Mouse (Mus musculus) left cerebral cortex, postnatal 14 days (tissue): ENCODE measurements around the gene 4930469K13Rik. TPM values are rescaled to one million over a fixed set of nuclear protein-coding genes. Genes with fewer than 3 reads are reported as not detected.

Experiments
- DNase-seq, 2 experiments: peaks; one replicate each; pipeline ENCODE4 v3.0.0; 2021 to 2022; ENCODE audit warnings: low spot score in 2 of 2, mixed read lengths in 1 of 2
- intact Hi-C: fragments of 180-260 bp; cut with DNase I; formaldehyde crosslinking; loops from one replicate; pipeline ENCODE4 v1.15.1; 2025
- total RNA-seq, 2 experiments: library from RNA; stranded (reverse); gene quantifications; 2 replicates each; pipeline ENCODE4 v1.2.3; 2021

The 4930469K13Rik gene
- total RNA-seq, 2 experiments from 2014 or later = not detected

- intact Hi-C loops = no loop called here
These were observed 141.7 kb downstream of the 4930469K13Rik start for GRCm38 (mm10) chr11:33956623-33957022.

DNA sequence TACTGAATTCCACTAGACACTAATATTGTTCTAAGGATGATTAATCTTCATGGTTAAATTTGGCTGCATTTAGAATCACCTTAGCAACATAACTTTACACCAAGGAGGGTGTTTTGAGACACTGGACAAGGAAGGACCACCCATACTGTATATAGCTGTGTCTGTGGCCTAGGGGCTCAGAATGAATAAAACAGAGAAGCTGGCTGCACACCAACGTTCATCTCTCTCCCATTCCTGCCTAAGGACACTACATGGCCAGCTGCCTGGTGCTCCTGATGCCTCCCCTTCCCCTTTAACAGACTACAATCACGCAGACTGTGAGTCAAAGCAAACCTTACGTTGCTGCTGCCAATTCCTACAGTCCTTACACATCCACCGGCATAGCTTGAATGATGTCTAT is 142.4 kb downstream of the 4930469K13Rik start:
- DNase-seq = no peak
- intact Hi-C loops = no loop called here

More at GRCm38 (mm10) chr11:33956623-33957022, 141.7 kb downstream of the 4930469K13Rik start:
- no peak for DNase-seq

DNA sequence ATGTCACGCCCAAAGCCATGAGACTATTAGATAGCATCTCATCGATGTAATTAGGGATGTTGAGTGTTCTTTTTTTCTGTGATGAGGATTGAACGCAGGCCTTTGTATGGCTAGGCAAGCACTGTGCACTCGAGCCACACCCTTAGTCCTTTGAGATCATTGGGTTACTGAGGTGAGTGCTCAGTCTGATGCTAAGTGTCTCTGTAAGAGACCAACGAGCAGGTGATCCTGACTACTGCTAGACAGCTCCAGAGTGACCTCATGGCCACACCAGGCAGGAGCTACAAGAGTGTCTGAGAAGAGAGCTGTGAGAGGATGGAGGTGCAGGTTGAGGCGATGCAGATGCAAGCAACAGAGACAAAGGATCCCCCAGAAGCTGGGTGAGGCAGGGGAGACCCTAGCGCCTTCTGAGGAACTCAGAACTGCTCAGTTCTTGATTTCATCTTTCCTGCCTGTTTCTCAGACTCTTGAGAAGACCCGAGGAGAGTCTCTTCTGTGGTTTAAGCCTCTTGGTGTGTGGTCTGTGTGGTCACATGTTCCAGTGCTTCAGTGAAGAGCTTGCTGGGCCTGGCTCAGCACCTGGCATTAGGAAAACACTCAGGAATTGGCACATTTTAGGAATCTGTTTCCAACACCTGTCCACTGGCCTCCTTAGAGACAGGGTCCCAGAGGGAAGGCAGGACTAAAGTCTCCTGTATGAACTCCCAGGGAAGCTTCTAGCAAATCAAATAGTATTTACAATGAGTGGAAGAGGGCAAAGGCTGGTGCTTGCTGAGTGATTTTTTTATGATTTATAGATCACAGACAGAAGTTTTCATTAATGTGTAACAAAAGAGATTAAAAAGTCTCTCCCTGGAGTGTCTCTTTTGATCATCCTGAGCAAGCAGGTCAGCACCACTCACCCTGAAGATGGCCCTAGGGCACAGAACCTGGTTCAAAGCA is 146.4 kb downstream of the 4930469K13Rik start:
- no peak for DNase-seq
- intact Hi-C loops = no loop called here

GRCm38 (mm10) chr11:33951155-33951554 is 147.2 kb downstream of the 4930469K13Rik start:
- DNase-seq = no peak
- intact Hi-C loops = no loop called here

DNA sequence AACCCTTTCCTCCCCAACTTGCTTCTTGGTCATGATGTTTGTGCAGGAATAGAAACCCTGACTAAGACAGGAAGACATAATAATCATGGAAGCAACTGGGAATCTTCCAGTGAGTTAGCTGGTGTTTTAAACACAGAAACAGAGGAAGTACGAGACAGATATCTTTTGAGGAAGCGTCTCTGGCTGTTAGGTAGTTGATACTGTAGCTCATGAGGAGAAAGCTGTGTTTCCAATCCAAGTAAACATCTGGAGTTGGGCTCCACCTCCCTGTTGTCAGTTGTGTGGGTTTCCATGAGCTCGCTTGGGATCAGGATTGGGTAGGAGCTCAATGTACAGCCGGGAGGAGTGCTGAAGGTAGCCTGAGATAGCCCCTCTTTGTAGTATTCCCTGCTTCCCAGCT is 151.9 kb downstream of the 4930469K13Rik start:
- DNase-seq = no peak
- intact Hi-C loops = no loop called here

GRCm38 (mm10) chr11:33944786-33945328 is 153.5 kb downstream of the 4930469K13Rik start:
- intact Hi-C loops = no loop called here
- no peak for DNase-seq

DNA sequence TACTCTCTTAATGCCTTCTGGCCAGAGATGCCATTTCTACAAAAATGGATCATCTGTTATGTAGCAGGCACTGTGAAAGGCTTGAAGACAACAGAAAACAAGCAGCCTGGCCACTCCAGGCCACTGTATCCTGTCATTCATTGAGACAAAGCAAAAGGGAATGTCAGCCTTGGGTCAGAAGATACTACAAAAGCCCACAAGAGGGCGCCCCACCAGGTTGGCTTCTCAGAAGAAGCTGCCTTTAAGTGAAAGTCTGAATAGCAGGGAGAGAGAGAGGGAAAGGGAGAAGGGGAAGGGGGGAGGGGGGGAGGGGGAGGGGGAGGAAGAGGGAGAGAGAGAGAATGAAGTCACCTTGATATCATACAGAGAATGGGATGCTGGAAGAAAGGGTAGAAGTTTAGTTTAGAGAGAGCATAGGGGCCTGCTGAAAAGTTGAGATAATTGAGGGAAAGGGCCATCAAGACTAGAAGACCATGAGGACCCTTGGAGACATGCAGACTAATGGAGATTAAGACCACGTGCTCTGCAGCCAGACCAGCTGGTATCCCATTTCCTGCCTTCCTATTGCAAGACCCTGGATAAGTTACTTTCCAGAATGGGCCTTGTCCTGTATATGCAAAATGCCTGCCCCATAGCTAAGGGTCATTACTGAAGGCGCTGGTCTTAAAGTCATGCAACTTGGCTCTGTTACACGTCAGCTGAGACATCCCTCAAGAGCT is 154.1 kb downstream of the 4930469K13Rik start:
- intact Hi-C loops = no loop called here
- no peak for DNase-seq

GRCm38 (mm10) chr11:33943565-33943964 is 154.8 kb downstream of the 4930469K13Rik start:
- intact Hi-C loops = no loop called here
- DNase-seq = no peak

GRCm38 (mm10) chr11:33939456-33940113 is 158.8 kb downstream of the 4930469K13Rik start:
- intact Hi-C loops = no loop called here
- DNase-seq = no peak

GRCm38 (mm10) chr11:33938561-33939274 is 159.6 kb downstream of the 4930469K13Rik start:
- intact Hi-C loops = no loop called here

DNA sequence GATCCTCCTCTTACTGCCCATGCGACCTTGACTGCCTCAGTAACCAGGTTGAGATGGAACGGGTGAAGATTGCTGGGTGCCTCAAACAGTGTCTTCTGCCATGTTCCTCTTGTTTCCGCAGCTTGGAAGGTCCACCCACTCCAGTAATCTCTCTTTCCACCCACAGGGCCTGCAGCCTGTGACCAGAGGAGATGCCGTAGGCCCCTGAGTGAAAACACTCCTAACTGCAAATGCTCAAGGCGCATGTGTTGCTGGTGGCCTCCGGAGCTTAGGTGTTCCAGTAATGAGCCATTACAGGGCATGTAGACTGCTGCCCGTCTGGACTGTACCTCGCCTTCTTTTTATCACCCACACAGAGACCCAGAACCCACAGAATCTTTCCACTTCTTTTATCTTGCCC is 160.7 kb downstream of the 4930469K13Rik start:
- intact Hi-C loops = no loop called here
- no peak for DNase-seq

More at GRCm38 (mm10) chr11:33938561-33939274, 159.6 kb downstream of the 4930469K13Rik start:
- no peak for DNase-seq

DNA sequence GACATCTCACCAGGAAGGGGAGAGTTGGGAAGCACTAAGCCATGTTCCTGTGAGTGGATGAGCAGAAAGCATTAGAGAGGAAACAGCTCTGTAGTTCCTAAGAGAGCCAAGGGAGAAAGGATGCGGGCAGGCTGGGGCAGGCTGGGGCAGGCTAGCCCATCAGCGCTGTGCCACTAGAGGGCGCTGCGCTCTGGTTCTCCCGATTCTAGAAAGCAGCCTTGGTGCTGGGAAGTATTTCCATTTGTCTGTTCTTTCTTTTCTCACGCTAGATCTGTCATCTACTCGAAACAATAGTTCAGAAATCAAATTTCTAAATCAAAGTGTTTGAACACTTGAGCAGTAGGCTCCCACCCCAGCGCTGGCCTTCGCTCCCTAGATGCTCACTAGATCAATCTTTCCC is 164.1 kb downstream of the 4930469K13Rik start:
- DNase-seq = no peak
- intact Hi-C loops = no loop called here

GRCm38 (mm10) chr11:33932386-33933111 is 165.8 kb downstream of the 4930469K13Rik start:
- DNase-seq = peak in 1 of 2 experiments; percentile 52
- intact Hi-C loops = no loop called here

DNA sequence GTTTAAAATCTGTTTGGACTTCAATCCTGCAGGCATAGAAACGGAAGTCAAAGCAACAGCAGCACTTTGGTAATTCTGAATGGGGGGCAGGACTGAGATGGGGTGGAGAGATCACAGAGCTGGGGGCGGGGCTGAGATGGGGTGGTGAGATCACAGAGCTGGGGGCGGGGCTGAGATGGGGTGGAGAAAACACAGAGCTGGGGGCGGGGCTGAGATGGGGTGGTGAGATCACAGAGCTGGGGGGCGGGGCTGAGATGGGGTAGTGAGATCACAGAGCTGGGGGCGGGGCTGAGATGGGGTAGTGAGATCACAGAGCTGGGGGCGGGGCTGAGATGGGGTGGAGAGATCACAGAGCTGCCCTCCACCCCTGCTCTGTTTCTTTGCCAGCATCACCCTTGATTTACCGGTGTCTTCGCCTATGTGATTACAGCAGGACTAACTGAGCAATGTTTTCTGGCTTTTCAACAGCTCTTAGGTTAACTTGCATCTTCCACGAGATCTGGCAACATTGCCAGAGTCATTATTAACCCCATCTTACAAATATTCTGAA is 166.4 kb downstream of the 4930469K13Rik start:
- intact Hi-C loops = no loop called here
- DNase-seq = no peak

GRCm38 (mm10) chr11:33929412-33929811 is 168.9 kb downstream of the 4930469K13Rik start:
- intact Hi-C loops = loop anchor here (5.0 to 10.0 kb wide), 2 partner anchors 78 to 285 kb away; no protein-coding TSS in a partner anchor
- peak in 1 of 2 experiments; percentile 21 for DNase-seq

DNA sequence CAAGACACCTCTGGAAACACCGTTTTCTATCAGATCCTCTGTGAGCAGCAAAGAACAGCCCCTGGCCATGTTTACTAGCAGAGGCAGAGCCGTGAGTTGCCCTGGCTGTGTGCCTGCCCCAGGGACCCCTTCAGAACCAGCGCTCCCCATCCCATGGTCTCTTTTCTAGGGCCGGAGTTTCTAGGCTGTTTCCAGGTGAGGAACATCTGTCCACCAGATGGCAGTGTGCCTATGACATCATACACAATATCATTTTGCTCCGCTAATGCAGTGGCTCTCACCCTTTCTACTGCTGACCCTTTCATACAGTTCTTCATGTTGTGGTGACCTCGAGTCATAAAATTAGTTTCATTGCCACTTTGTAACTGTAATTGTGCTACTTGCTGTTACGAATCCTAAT is 169.7 kb downstream of the 4930469K13Rik start:
- intact Hi-C loops = loop anchor here (5.0 to 10.0 kb wide), 2 partner anchors 79 to 286 kb away; no protein-coding TSS in a partner anchor
- peak in 1 of 2 experiments; percentile 63 for DNase-seq

DNA sequence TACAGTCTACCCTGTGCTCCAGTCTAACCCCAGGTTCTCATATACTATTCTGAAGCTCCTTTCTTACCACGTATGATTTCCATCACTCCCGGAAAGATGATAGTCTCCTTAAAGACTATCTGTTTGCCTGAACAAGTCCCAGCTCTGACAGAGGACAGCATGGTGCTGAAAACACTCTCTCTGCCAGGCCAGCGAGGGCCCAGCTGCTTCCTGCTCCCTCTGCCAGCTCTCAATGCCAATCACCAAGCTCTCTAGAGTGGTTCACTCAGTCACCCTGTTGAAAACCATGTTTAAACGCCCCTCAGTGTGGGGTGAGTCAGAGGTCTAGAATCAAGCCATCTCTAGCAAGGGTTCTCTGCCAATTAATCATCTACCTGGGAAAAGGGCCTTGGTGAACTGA is 170.5 kb downstream of the 4930469K13Rik start:
- intact Hi-C loops = loop anchor here (5.0 to 10.0 kb wide), 2 partner anchors 79 to 287 kb away; no protein-coding TSS in a partner anchor
- no peak for DNase-seq

DNA sequence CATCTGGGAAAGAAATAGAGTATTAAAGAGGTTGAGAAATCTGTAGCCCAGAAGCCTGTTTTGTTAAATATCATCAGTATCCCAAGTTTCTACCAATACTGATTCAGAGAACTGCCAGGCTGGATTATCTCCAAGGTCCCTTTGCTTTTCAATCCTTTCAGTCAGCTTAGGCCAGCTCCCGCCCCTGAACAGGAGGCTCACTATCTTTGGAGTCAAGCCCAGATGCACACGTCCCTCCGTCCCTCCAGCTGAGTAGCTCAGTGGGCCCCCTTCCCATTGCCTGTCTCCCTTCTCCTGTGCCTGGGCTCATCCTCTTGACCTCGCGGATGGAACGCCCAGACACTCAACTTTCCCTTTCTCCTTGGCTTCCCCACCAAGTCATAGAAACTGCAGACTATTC is 171.0 kb downstream of the 4930469K13Rik start:
- intact Hi-C loops = loop anchor here (5.0 to 10.0 kb wide), 2 partner anchors 80 to 287 kb away; no protein-coding TSS in a partner anchor
- DNase-seq = no peak
